Mouse (Mus musculus): ENCODE results near the gene Klk5. TPM values are rescaled to one million over a fixed set of nuclear protein-coding genes. Genes with fewer than 3 reads are reported as not detected.
A peak's percentile ranks its signal among the peaks of the same experiment; 100 is the strongest.

The Klk5 gene
- not detected in 2 replicates for polyA plus RNA-seq (2015; fragmentation: Nextera tagmentation; extraction: Ambion mirVana)

DNA sequence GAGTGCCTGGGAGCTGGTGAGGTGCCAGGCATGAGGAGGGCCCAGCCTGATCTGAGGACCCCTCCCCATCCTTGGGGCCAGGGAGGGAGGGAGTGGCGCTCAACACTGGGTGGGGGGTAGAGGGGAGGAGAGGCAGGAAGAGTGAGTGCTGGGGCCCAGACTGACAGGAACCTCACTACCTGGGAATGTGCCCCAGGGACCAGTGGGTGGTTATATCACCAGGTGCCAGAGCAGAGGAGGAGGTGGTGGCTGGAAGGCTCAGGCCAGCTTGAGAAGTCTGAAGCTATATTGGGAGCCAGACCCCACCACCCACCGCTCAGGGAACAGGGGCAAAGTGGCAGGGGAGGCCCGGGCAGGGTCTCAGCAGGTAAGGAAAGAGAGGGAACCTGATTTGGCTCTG, at the start of gene Klk5:
Gene Klk5, plus strand, starts transcription at position 271 of the 400 bp plus-strand sequence.
- no peak for ATAC-seq (replicated peaks; ENCODE audit: insufficient number of reproducible peaks, insufficient read depth, low FRiP score, low read depth)
- H3K27me3 ChIP-seq: no peaks in the 10 kb centered on the region
- no peaks in the 10 kb centered on the region for H3K36me3 ChIP-seq
- H3K4me3 ChIP-seq: no peak within 1 kb of the TSS
- no peak within 1 kb of the TSS for H3K9ac ChIP-seq
- no peak within 1 kb of the TSS for H3K27ac ChIP-seq
- no peaks in the 10 kb centered on the region for H3K4me1 ChIP-seq (replicated peaks)
- 31% methylated on average over 3 of the region's 3 CpGs for WGBS
- no peaks in the 10 kb centered on the region for H3K9me3 ChIP-seq (replicated peaks)
- no peak within 1 kb of the TSS for H3K4me2 ChIP-seq

DNA sequence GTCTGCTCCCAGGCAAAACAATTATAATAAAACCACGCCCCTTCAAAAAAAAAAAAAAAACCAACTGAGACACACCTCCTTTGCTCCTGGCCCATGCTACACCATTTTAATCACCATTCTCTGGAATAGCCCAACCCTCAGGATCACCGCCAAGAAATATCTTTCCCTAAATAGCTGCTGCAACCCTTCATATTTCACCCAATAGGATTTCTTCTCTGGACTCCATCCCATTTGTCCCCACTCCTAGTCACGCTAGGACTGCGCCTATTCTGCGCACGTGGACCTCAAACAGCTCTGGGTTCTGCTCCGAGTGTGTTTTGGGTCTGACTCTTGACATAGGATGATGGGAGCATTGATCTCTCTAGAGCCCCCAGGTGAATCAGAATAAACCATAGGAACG, 45.4 kb upstream of the Klk5 start:
- ATAC-seq (replicated peaks; ENCODE audit: insufficient number of reproducible peaks, insufficient read depth, low FRiP score, low read depth): 0 out of 2 replicates have a peak, but pooled peaks have one; percentile 32
- Histone ChIP-seq H3K4me1 (replicated peaks) (peaks cover 19% of the 10 kb centered on the region), H3K9ac (no peak overlapping the region), H3K4me3 (peak overlapping the region; percentile 58), H3K27ac (no peak overlapping the region), H3K27me3 (peaks cover 33% of the 10 kb centered on the region), H3K9me3 (replicated peaks) (no peaks in the 10 kb centered on the region), H3K4me2 (peak overlapping the region; percentile 89), H3K36me3 (no peaks in the 10 kb centered on the region)
- WGBS: 7% methylated on average over 8 of the region's 8 CpGs

DNA sequence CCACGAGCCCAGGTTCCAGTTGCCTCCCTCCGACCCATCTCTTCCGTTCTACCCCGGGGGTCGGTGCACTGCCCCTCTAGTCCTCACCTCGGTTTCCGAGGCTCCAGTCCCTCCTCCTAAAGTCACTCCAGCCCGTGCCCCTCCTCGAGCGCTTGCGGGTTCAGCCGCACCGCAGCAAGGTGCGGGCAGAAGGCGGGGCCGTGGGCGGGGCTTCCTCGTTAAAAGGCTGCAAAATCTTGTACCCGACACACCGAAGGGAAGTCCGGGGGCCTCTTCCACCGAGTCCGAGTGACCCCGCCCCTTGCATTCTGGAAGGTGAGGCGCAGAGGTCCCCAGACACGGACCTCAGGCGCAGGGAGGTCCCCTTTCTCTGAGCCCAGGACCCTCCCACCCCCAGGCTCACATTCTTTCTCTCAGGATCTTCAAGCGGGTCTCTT, 44.4 kb upstream of the Klk5 start, which contains the start of gene Klk8:
Gene Klk8, plus strand, starts transcription at position 245 of the 437 bp plus-strand sequence.
- WGBS: under 1% methylated on average over 28 of the region's 28 CpGs
- H3K4me1 ChIP-seq (replicated peaks): peaks cover 19% of the 10 kb centered on the region
- peak within 1 kb of the TSS; percentile 58 for H3K4me3 ChIP-seq
- H3K36me3 ChIP-seq: no peaks in the 10 kb centered on the region
- peaks cover 33% of the 10 kb centered on the region for H3K27me3 ChIP-seq
- no peak; the same call in 1 of the 2 replicates for ATAC-seq (replicated peaks; ENCODE audit: insufficient number of reproducible peaks, insufficient read depth, low FRiP score, low read depth)
- H3K9me3 ChIP-seq (replicated peaks): no peaks in the 10 kb centered on the region
- no peak within 1 kb of the TSS for H3K27ac ChIP-seq
- H3K9ac ChIP-seq: no peak within 1 kb of the TSS
- peak within 1 kb of the TSS; percentile 89 for H3K4me2 ChIP-seq

DNA sequence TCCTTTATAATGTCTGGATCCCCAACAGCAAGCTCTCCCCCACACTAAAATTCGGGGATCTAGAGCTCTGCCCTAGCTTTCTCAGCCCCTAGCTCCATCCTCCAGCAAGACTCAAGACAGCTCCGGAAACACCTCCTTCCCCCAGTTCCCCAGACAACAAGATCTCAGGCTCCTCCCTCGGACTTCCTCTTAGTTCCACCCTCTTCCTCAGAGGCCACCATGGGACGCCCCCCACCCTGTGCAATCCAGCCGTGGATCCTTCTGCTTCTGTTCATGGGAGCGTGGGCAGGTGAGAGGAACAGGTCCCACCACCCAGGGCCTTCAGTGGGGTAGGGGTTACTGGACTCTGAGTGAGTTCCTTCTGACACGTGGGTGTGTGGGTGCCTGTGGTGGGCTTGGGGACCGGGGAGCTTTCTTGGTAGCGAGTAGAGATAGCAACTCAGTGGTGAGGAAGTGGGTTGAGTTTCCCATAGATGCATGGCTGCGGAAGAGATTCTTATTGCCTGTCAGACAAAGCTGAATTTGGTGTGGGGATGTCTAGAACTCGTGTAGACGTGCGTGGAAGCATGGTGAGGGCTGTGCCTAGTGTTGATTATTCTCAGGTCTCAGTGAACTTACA, 43.8 kb upstream of the Klk5 start:
- H3K27me3 ChIP-seq: peaks cover 33% of the 10 kb centered on the region
- no peak overlapping the region for H3K27ac ChIP-seq
- H3K9ac ChIP-seq: no peak overlapping the region
- peak overlapping the region; percentile 89 for H3K4me2 ChIP-seq
- H3K4me1 ChIP-seq (replicated peaks): peaks cover 19% of the 10 kb centered on the region
- 36% methylated on average over 13 of the region's 13 CpGs for WGBS
- peak overlapping the region; percentile 58 for H3K4me3 ChIP-seq
- ATAC-seq (replicated peaks; ENCODE audit: insufficient number of reproducible peaks, insufficient read depth, low FRiP score, low read depth): peak; percentile 32; the same call in 1 of the 2 replicates
- H3K9me3 ChIP-seq (replicated peaks): no peaks in the 10 kb centered on the region
- H3K36me3 ChIP-seq: no peaks in the 10 kb centered on the region

DNA sequence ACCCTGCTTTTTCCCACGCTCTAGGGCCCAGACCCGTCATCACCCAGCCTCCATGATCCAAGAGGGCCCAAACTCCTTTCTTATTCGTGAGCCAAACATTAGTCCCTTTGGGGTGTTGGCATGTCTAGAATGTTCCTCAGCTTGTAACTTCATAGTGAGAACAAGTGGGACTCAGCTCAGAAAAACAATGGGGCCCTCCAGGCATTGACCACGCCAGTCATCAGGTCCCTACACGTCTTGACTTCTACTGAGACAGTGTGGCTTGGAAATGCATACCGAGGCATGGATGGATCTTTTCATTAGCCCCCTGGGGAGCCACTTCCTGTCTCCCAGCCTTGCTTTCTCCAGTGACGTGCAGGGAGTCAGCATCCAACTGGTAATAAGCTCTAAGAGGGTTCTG, 41.9 kb upstream of the Klk5 start:
- Histone ChIP-seq H3K9ac (no peak overlapping the region), H3K36me3 (no peaks in the 10 kb centered on the region), H3K4me1 (replicated peaks) (peaks cover 19% of the 10 kb centered on the region), H3K27ac (no peak overlapping the region), H3K27me3 (peaks cover 27% of the 10 kb centered on the region), H3K9me3 (replicated peaks) (no peaks in the 10 kb centered on the region), H3K4me2 (no peak overlapping the region), H3K4me3 (no peak overlapping the region)
- WGBS: 67% methylated on average over 7 of the region's 7 CpGs
- no peak for ATAC-seq (replicated peaks; ENCODE audit: insufficient number of reproducible peaks, insufficient read depth, low FRiP score, low read depth)

DNA sequence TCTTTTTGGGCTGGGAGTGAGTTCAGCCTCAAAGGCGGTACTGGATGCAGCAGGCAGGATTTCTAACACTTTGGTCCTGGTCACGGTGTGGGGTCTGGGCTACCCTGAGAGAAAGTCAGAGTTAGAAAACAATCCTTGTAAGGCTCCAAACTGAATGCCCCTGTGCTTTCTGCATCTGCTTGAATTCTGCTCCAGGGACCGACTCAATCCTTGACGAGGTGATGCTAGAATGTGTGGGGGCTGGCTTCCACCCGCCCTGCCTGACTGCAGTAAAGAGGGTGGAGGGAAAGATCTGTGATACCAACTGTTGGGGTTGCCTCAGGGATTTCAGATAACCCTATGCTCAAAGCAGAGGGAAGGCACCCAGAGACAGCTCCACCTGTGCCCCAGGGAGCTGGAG, 30.8 kb upstream of the Klk5 start, which contains the start of gene Klk7:
Gene Klk7, plus strand, starts transcription at position 301 of the 400 bp plus-strand sequence.
- Histone ChIP-seq H3K36me3 (no peaks in the 10 kb centered on the region), H3K4me3 (no peak within 1 kb of the TSS), H3K9me3 (replicated peaks) (no peaks in the 10 kb centered on the region), H3K9ac (no peak within 1 kb of the TSS), H3K4me2 (no peak within 1 kb of the TSS), H3K27me3 (no peaks in the 10 kb centered on the region; the same call in 1 of the 2 replicates), H3K27ac (no peak within 1 kb of the TSS), H3K4me1 (replicated peaks) (no peaks in the 10 kb centered on the region)
- 40% methylated on average over 5 of the region's 5 CpGs for WGBS
- ATAC-seq (replicated peaks; ENCODE audit: insufficient number of reproducible peaks, insufficient read depth, low FRiP score, low read depth): no peak

DNA sequence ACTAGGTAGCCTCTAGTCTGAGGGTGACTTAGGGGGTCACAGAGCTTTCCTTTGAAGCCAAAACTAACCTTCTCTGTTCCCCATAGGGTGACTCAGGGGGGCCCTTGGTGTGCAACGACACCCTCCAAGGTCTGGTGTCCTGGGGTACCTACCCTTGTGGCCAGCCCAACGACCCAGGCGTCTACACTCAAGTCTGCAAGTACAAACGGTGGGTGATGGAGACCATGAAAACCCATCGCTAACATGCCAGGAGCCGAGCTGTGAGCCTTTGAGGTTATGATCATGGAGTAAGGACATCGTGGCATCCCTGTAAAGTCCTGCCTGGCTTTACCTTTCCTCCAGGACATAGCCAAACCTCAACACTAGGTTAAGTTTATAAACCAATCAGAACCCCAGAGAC, 26.6 kb upstream of the Klk5 start:
- H3K36me3 ChIP-seq: no peaks in the 10 kb centered on the region
- WGBS: 76% methylated on average over 7 of the region's 7 CpGs
- no peak overlapping the region for H3K4me2 ChIP-seq
- no peaks in the 10 kb centered on the region for H3K9me3 ChIP-seq (replicated peaks)
- H3K4me3 ChIP-seq: no peak overlapping the region
- no peak overlapping the region for H3K27ac ChIP-seq
- no peaks in the 10 kb centered on the region for H3K4me1 ChIP-seq (replicated peaks)
- no peak overlapping the region for H3K9ac ChIP-seq
- ATAC-seq (replicated peaks; ENCODE audit: insufficient number of reproducible peaks, insufficient read depth, low FRiP score, low read depth): no peak
- H3K27me3 ChIP-seq: no peaks in the 10 kb centered on the region; the same call in 1 of the 2 replicates

DNA sequence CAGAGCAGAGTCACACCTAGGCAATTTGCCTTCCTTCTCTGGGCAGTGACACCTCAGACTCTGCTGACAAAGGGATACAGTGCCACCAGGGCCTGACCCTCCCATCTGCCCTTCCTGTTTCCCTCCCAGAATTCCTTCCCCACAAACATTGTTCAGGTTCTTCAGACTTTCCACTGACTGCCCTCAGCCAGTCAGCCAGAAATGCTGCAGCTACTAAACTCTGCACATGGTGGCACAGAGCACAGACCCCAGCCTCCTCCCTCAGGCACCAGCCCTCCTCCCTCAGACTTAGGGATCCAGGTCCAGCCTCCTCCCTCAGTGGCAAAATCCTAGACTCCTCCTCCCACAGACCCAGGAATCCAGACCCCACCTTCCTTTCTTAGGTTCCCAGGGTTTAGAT, 25.0 kb upstream of the Klk5 start:
- ATAC-seq (replicated peaks; ENCODE audit: insufficient number of reproducible peaks, insufficient read depth, low FRiP score, low read depth): no peak
- Histone ChIP-seq H3K27ac (no peak overlapping the region), H3K36me3 (no peaks in the 10 kb centered on the region), H3K4me3 (no peak overlapping the region), H3K4me2 (no peak overlapping the region), H3K27me3 (no peaks in the 10 kb centered on the region; the same call in 1 of the 2 replicates), H3K9ac (no peak overlapping the region), H3K9me3 (replicated peaks) (no peaks in the 10 kb centered on the region), H3K4me1 (replicated peaks) (no peaks in the 10 kb centered on the region)

DNA sequence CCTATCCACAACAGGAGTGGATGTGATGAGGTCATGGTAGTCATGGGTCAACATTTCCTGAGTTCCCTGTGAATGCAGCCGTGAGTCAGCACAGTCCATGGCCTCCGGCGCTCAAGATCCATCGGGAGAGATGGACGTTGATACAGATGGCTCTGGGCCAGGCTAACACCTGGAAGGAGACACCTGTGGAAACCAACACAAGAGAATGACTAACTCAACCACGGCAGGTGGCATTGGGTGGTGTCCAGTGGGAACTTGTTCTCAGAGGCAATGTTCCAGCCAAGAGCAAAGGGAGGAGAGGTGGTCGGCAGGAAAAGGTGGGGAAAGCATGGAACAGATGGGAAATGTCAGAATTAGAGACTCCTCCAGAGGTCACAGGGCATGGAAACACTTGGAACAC, 20.2 kb upstream of the Klk5 start:
- Histone ChIP-seq H3K9me3 (replicated peaks) (no peaks in the 10 kb centered on the region), H3K27me3 (no peaks in the 10 kb centered on the region), H3K4me3 (no peak overlapping the region), H3K9ac (no peak overlapping the region), H3K27ac (no peak overlapping the region), H3K36me3 (no peaks in the 10 kb centered on the region), H3K4me2 (no peak overlapping the region), H3K4me1 (replicated peaks) (no peaks in the 10 kb centered on the region)
- ATAC-seq (replicated peaks; ENCODE audit: insufficient number of reproducible peaks, insufficient read depth, low FRiP score, low read depth): no peak
- WGBS: 79% methylated on average over 7 of the region's 7 CpGs

DNA sequence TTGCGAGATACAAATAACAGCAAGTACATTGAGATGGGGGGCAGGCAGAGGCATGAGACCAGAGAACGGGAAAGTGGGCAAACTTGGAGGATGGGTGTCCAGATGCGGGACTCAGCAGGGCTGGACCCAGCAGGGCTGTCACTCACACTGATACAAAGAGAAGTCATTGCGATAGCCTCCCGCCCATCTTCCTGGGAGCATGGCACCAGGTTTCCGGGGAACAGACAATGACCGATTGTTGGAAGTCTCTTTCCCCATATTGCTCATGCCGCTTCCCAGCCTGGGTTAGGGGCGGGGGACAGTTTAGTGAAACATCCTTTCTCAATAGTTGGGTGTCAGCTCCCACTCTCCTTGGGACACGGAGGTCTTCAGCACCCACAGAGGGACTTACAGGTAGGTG, 17.6 kb upstream of the Klk5 start, which contains the start of gene Klk6:
Gene Klk6, plus strand, starts transcription at position 301 of the 400 bp plus-strand sequence.
- 73% methylated on average over 10 of the region's 10 CpGs for WGBS
- H3K27ac ChIP-seq: no peak within 1 kb of the TSS
- H3K9ac ChIP-seq: no peak within 1 kb of the TSS
- no peaks in the 10 kb centered on the region for H3K27me3 ChIP-seq
- no peak within 1 kb of the TSS for H3K4me2 ChIP-seq
- no peaks in the 10 kb centered on the region for H3K36me3 ChIP-seq
- no peak for ATAC-seq (replicated peaks; ENCODE audit: insufficient number of reproducible peaks, insufficient read depth, low FRiP score, low read depth)
- no peak within 1 kb of the TSS for H3K4me3 ChIP-seq
- no peaks in the 10 kb centered on the region for H3K4me1 ChIP-seq (replicated peaks)
- no peaks in the 10 kb centered on the region for H3K9me3 ChIP-seq (replicated peaks)

DNA sequence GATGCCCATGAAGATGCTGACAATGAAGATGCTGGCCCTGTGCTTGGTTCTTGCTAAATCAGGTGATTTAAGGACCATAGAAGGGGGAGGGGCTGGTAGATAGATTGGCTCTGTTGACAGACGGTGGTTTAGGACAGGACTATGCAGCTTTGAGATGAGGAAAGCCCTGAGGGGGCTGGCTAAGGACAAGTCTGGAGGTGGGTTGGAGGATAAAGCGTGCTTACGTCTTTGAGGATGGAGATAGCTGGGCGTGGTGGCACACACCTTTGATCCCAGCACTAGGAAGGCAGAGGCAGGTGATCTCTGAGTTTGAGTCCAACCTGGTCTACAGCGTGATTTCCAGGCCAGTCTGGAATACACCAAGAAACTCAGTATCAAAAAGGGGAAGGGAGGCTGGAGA, 15.7 kb upstream of the Klk5 start:
- Histone ChIP-seq H3K27me3 (no peaks in the 10 kb centered on the region), H3K36me3 (no peaks in the 10 kb centered on the region), H3K4me2 (no peak overlapping the region), H3K4me3 (no peak overlapping the region), H3K9me3 (replicated peaks) (no peaks in the 10 kb centered on the region), H3K4me1 (replicated peaks) (no peaks in the 10 kb centered on the region), H3K27ac (no peak overlapping the region), H3K9ac (no peak overlapping the region)
- 78% methylated on average over 5 of the region's 5 CpGs for WGBS
- ATAC-seq (replicated peaks; ENCODE audit: insufficient number of reproducible peaks, insufficient read depth, low FRiP score, low read depth): no peak

DNA sequence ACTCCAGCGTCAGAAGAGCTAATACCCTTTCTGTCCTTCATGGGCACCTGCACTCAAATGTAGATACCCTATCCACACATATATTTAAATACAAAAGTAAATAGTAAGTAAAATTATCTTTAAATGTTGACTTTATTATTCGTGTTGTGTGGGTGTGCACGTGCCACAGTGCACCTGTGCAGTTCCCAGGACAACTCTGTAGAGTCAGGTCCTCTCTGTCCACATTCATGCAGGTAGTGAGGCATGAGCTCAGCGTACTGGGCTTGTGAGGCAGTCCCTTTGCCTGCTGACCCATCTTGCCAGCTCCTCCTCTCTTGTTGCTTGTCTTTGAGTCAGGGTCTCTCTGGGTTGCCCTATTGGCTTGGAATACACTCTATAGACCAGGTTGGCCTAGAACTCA, 14.1 kb upstream of the Klk5 start:
- H3K4me2 ChIP-seq: no peak overlapping the region
- H3K9me3 ChIP-seq (replicated peaks): no peaks in the 10 kb centered on the region
- H3K27ac ChIP-seq: no peak overlapping the region
- no peaks in the 10 kb centered on the region for H3K36me3 ChIP-seq
- no peaks in the 10 kb centered on the region for H3K4me1 ChIP-seq (replicated peaks)
- WGBS: 78% methylated on average over 4 of the region's 4 CpGs
- H3K9ac ChIP-seq: no peak overlapping the region
- H3K27me3 ChIP-seq: no peaks in the 10 kb centered on the region
- H3K4me3 ChIP-seq: no peak overlapping the region
- no peak for ATAC-seq (replicated peaks; ENCODE audit: insufficient number of reproducible peaks, insufficient read depth, low FRiP score, low read depth)
